In the genomic region with DNA sequence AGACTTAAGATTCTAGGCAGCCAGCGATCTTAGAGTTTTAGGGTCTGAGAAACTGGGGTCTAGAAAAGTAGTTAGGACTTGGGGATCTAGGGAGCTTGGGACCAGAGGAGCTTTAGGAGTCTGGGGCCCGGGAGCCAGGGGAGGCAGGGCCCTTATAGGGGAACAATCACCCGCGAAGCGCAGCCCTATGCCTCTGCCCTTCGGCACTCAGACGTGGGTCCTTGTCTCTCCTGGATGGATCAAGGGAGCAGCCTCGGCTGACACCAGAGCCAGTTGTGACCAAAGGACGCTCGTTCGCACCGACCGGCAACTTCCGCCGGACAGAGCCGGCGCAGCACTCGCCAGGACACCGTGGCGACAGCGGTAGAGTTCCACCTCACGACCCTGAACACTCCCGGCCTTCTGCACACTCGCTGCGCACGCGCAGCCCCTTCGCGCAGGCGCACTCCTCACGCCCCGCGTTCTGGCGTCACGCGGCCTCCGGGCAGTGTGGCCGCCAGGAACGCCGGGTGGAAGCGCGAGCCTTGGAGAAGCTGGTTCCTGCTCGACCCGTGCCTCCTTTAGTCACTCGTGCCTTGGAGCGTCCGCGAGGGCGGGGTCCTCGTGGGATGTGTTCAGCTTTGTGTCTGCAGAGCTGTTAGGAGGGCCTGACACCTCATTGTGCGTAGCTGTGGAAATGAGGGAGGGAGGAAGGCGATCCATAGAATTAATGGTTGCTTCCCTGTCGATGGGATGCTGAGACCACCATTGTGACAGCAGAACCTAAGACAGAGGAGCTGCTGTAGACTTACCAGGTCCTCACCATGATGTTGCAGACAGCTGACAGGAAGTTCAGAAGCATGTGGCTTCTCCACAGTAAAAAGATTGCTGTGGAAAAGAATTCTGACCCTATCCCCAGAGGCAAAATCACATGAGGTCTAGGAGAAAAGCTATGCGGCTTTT, we compare ENCODE assay signal across 8 mouse cellular contexts. TPM values are rescaled to one million over a fixed set of nuclear protein-coding genes. Genes with fewer than 3 reads are reported as not detected.
DNase-seq lines count a peak whose midpoint lies in the region; ATAC-seq lines count a peak whose summit lies in the region.

No protein-coding gene starts in this region.

- intact Hi-C loops in left cerebral cortex, postnatal 14 days (cut with DNase I): no loop called here

- H3K9me3 ChIP-seq in intestine, embryonic 14.5 days (ENCODE audit: control insufficient read depth, low read length): no peaks in the 10 kb centered on the region

- DNase-seq in adrenal gland, adult 2 months: peak; percentile 97
- peak; percentile 96 for DNase-seq in embryo, embryonic 11 days
- peak; percentile 92 for DNase-seq in gastrocnemius, postnatal 25 days
- peak; percentile 96 for DNase-seq in intestine, embryonic 14.5 days (ENCODE audit: low spot score)
- DNase-seq in left cerebral cortex, postnatal 14 days (ENCODE audit: low spot score in 2 of 2): peak; percentile 95 to 96
- DNase-seq in right cerebral cortex, postnatal 14 days: peak; percentile 97
- DNase-seq in urinary bladder, postnatal 25 days (ENCODE audit: low spot score): peak; percentile 95

- peaks cover 14% of the 10 kb centered on the region; the same call in 1 of the 2 replicates for H3K4me1 ChIP-seq in intestine, embryonic 14.5 days (replicated peaks; ENCODE audit: control insufficient read depth, insufficient read depth, low read length)

- no peaks in the 10 kb centered on the region for H3K36me3 ChIP-seq in intestine, embryonic 14.5 days (ENCODE audit: control insufficient read depth, insufficient read depth, low read length)

- peak overlapping the region; percentile 88 for H3K4me2 ChIP-seq in intestine, embryonic 14.5 days (ENCODE audit: low read length)

- peak; percentile 91 for ATAC-seq in intestine, embryonic 14.5 days (replicated peaks; ENCODE audit: low FRiP score, low TSS enrichment, low read depth)
- ATAC-seq in megakaryocyte-erythroid progenitor cell, adult 5-6 weeks (replicated peaks; ENCODE audit: low FRiP score, low TSS enrichment, poor library complexity, severe bottlenecking): peak; percentile 92

- H3K9ac ChIP-seq in intestine, embryonic 14.5 days (ENCODE audit: low read length): peak overlapping the region; percentile 89

- H3K27ac ChIP-seq in intestine, embryonic 14.5 days (ENCODE audit: low read depth): peak overlapping the region; percentile 73

- H3K4me3 ChIP-seq in intestine, embryonic 14.5 days (ENCODE audit: low read depth, low read length): peak overlapping the region; percentile 67

- WGBS in intestine, embryonic 14.5 days: 2% methylated on average over 54 of the region's 54 CpGs

- no peaks in the 10 kb centered on the region for H3K27me3 ChIP-seq in intestine, embryonic 14.5 days (replicated peaks; ENCODE audit: control insufficient read depth, insufficient read depth, low read length)

RNA-seq across cellular contexts. Expression of a gene that starts 14.8 kb away (rescaled TPM):
- total RNA-seq in adrenal gland, adult 2 months (2021): 10 to 100 TPM in 1 of 2 experiments, 1 to 10 TPM in 1; 5.5 to 15.8 TPM
- 25.5 and 32.6 TPM in 2 replicates for polyA plus RNA-seq in adrenal gland, adult 2 months (2012; rRNA removed)
- total RNA-seq in gastrocnemius, postnatal 25 days (2021): 1 to 10 TPM; 1.2 to 1.9 TPM
- 9.4 and 9.8 TPM in 2 replicates for polyA plus RNA-seq in intestine, embryonic 14.5 days (2014; fragmentation: Nextera tagmentation; extraction: Ambion mirVana)
- under 1 TPM; 0.25 to 0.68 TPM for total RNA-seq in left cerebral cortex, postnatal 14 days (2021)
- 0.33 and 0.67 TPM in 2 replicates for total RNA-seq in megakaryocyte-erythroid progenitor cell, adult 5-6 weeks (2014; fragmentation: Nextera tagmentation)
- 0.11 and 6.8 TPM in 2 replicates for total RNA-seq in megakaryocyte-erythroid progenitor cell, adult 5-6 weeks (2017)

RNA-seq across cellular contexts. Expression of a gene that starts 18.8 kb away (rescaled TPM):
- 100 to 1,000 TPM; 267 to 369 TPM for total RNA-seq in adrenal gland, adult 2 months (2021)
- polyA plus RNA-seq in adrenal gland, adult 2 months (2012; rRNA removed): 291 and 463 TPM in 2 replicates
- total RNA-seq in gastrocnemius, postnatal 25 days (2021): 10 to 100 TPM; 63.5 to 69.7 TPM
- polyA plus RNA-seq in intestine, embryonic 14.5 days (2014; fragmentation: Nextera tagmentation; extraction: Ambion mirVana): 56.2 and 58.8 TPM in 2 replicates
- 100 to 1,000 TPM; 137 to 144 TPM for total RNA-seq in left cerebral cortex, postnatal 14 days (2021)
- 101 and 119 TPM in 2 replicates for total RNA-seq in megakaryocyte-erythroid progenitor cell, adult 5-6 weeks (2014; fragmentation: Nextera tagmentation)
- 42.9 and 71.8 TPM in 2 replicates for total RNA-seq in megakaryocyte-erythroid progenitor cell, adult 5-6 weeks (2017)

RNA-seq across cellular contexts. Expression of a gene that starts 26.8 kb away (rescaled TPM):
- total RNA-seq in adrenal gland, adult 2 months (2021): 10 to 100 TPM; 48.8 to 52.1 TPM
- polyA plus RNA-seq in adrenal gland, adult 2 months (2012; rRNA removed): 49.0 and 52.5 TPM in 2 replicates
- 1 to 10 TPM; 8.8 to 9.1 TPM for total RNA-seq in gastrocnemius, postnatal 25 days (2021)
- 15.9 and 18.3 TPM in 2 replicates for polyA plus RNA-seq in intestine, embryonic 14.5 days (2014; fragmentation: Nextera tagmentation; extraction: Ambion mirVana)
- 100 to 1,000 TPM; 223 to 225 TPM for total RNA-seq in left cerebral cortex, postnatal 14 days (2021)
- 0.07 and 2.0 TPM in 2 replicates for total RNA-seq in megakaryocyte-erythroid progenitor cell, adult 5-6 weeks (2014; fragmentation: Nextera tagmentation)
- 0.11 and 20.5 TPM in 2 replicates for total RNA-seq in megakaryocyte-erythroid progenitor cell, adult 5-6 weeks (2017)

RNA-seq across cellular contexts. Expression of a gene that starts 49.0 kb away (rescaled TPM):
- total RNA-seq in adrenal gland, adult 2 months (2021): 10 to 100 TPM; 23.6 to 53.6 TPM
- polyA plus RNA-seq in adrenal gland, adult 2 months (2012; rRNA removed): 49.1 and 67.3 TPM in 2 replicates
- 10 to 100 TPM; 13.4 to 16.1 TPM for total RNA-seq in gastrocnemius, postnatal 25 days (2021)
- polyA plus RNA-seq in intestine, embryonic 14.5 days (2014; fragmentation: Nextera tagmentation; extraction: Ambion mirVana): 315 and 324 TPM in 2 replicates
- 10 to 100 TPM; 14.5 to 16.8 TPM for total RNA-seq in left cerebral cortex, postnatal 14 days (2021)
- total RNA-seq in megakaryocyte-erythroid progenitor cell, adult 5-6 weeks (2014; fragmentation: Nextera tagmentation): 168 and 170 TPM in 2 replicates
- total RNA-seq in megakaryocyte-erythroid progenitor cell, adult 5-6 weeks (2017): 169 and 202 TPM in 2 replicates

Comparison
In these comparisons a context has a peak if more than half of its experiments do, and no peak if none do; other contexts are left out.
1. Peak in every context shown above with its lines: DNase-seq, ATAC-seq, H3K4me3 ChIP-seq and H3K27ac ChIP-seq.
2. RNA of a gene that starts 26.8 kb away (total RNA-seq): 223 to 225 TPM in left cerebral cortex, postnatal 14 days; 48.8 to 52.1 TPM in adrenal gland, adult 2 months, 0.07 to 20.5 TPM in megakaryocyte-erythroid progenitor cell, adult 5-6 weeks and 8.8 to 9.1 TPM in gastrocnemius, postnatal 25 days; every median in the first group is over 4 times any median in the second.